Mouse (Mus musculus) cerebellum, adult 11-12 months (tissue): ENCODE results near the gene Col10a1.
"Not testable (repeated sequence)": the region's sequence is repeated elsewhere in the genome, so short reads cannot be mapped to it uniquely, and the experiment has no call there.

Source experiments
- DNase-seq: peaks from one replicate; pipeline ENCODE4 v3.0.0; 2022

The Col10a1 gene

GRCm38 (mm10) chr10:34389681-34390080 lies at the start of gene Col10a1:
Gene Col10a1, plus strand, starts transcription at chr10:34389981.
- no peak for DNase-seq

DNA sequence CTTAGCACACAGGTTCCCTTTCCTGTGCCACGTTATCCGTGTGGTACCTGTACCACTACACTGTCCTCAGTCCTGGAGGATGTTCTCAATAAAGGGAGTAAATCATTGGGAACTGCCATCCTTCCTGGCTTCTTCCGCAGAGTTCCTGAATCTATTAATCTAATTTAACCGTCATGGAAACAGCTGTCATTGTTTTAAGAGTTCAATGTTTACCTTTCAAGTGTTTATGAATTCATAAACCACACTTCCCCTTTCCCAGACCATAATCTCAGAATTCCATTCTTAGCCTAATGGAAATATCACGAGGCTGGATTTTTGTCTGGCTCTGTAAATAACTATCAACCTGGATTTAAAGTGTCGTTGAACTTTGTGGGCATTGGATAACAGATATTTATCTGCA lies 48.8 kb upstream of the Col10a1 start:
- no peak for DNase-seq

DNA sequence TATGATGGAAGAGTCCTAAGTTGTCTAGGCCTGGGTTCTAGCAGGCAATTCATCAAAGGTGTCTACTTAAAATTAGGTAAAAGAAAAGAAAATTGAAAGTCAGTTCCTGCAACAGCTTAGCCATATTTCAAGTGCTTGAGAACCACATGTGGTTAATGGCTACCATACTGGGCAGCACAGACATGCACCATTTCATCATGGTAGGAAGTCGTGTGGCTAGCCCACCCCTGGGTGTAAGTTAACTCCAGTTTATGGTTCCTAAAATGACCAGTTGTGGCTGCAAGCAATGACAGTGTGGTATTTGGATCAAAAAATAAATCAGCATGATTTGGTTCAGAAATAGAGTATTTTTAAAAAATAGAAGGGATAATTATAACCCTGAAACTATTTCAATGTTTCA lies 47.9 kb upstream of the Col10a1 start:
- no peak for DNase-seq

DNA sequence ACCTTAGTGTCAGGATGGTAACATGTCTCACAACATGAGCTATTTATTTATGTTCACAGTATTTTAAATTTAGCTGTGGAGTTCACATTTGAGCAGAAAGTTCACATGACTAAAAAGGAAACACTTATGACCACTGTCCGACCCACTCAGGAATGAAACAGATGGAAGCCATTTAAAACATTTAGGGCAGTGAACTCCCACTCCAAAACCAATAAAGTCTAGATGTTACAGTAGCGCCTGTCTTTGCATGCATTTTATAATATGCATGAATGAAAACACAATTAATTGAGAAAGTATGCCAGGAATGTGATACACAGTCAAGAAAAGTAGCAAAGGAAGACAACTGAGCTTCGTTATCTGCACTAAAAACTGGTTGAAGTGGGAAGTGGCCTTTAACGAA lies 37.6 kb upstream of the Col10a1 start:
- no peak for DNase-seq

DNA sequence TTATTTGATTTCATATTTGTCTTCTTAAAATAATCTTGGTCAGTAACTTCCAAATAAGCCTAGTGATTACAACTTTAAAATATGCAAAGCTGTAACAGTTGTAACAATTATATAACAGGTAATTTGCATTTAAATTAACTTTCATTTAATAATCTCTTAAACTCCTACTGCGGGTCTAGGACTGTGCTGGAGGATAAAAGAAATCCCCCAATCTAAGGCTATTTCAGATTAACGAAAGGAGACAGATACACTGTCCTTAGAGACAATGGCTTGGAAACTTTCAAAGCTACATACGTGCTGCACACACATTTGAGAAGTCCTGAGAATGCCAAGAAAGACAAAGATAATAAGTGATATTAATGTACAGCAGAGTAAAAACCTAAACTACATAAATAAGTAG lies 31.5 kb upstream of the Col10a1 start:
- DNase-seq = no peak

DNA sequence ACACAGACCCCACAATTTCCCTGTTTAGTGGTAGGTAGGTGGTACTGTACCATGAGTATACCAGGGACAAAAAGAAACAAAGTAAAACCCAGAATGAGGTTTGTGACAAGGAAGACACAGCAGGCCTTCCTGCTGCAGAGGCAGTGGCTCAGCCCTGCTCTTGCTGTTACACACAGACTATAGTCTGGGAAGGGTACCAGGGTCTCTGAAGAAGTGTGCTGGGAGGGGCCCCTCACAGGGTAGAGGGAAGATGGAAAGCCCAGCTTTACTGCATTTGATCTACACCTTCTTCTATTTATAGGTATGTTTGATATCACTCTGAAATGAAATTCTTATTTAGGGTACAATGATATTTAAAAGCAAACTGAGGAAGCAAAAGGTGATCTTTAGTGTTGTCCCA lies 26.0 kb upstream of the Col10a1 start:
- DNase-seq = no peak

- no peak for DNase-seq
Observed at GRCm38 (mm10) chr10:34368138-34368537, 21.6 kb upstream of the Col10a1 start.

GRCm38 (mm10) chr10:34373332-34373731 lies 16.4 kb upstream of the Col10a1 start:
- no peak for DNase-seq

- DNase-seq = no peak
Observed at GRCm38 (mm10) chr10:34385636-34386035, 4.1 kb upstream of the Col10a1 start.

- no peak for DNase-seq
Observed at GRCm38 (mm10) chr10:34396959-34397358, 7.2 kb downstream of the Col10a1 start.

GRCm38 (mm10) chr10:34399267-34399666 lies 9.5 kb downstream of the Col10a1 start:
- no peak for DNase-seq

DNA sequence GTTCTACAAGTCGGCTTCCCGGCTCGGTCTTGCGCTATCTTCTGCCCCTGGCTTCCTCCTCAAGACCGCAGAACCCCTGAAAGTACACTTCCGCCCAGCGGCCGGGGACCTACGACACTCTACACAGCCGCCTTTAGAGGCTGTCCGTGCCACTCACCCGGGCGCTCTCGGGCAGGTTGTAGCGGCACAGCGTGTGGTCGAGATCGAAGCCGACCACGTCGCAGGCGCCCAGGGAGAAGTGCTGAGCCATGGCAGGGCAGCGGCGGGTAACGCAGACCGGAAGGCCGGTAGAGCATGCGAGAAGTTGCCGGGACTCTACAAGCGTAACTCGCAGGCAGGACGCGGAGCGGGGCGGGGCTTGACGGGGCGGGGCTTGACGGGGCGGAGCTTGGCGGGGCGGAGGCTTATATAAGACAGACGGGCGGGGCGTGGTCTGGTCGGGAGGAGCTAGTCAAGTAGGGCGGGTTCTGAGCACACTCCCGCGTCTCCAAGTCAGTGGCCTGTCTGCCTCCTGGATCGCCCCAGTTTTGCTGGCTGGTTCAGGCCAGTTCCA lies 28.5 kb downstream of the Col10a1 start, which contains the start of gene Nt5dc1:
Gene Nt5dc1, minus strand, starts transcription at position 349 of the 553 bp plus-strand sequence.
- peak; percentile 88 for DNase-seq

- peak; percentile 23 for DNase-seq
Observed at GRCm38 (mm10) chr10:34418794-34419193, 29.0 kb downstream of the Col10a1 start.

DNA sequence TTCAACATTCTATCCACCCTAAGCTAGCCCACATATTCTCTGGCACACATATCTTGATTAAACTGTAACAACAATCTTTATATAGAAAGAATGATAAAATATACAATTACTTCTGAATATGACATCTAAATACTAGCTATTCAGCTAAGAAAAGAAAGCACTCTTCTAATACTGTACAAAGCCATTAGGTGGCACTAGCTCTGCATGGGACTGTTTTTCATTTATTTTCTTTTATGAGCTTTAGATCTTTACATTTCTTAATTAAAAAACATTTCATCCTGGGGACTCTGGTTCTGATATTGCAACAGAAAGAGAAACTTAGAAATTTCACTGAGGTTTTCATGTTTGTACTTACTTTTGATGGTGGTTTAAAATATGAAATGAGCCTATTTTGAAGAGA lies 42.0 kb downstream of the Col10a1 start:
- no peak for DNase-seq

GRCm38 (mm10) chr10:34434191-34434590 lies 44.4 kb downstream of the Col10a1 start:
- not testable (repeated sequence) for DNase-seq
